Mouse (Mus musculus) kidney, adult 2 months (tissue): ENCODE measurements around the gene Slc45a3. TPM values are rescaled to one million over a fixed set of nuclear protein-coding genes. Genes with fewer than 3 reads are reported as not detected.

Experiments
- DNase-seq: peaks from one replicate; pipeline ENCODE4 v3.0.0; 2021
- H3K27ac ChIP-seq: fragments of 200-500 bp; 2 replicates; pipeline ENCODE4 v1.5.1; 2012; ENCODE audit warnings: low read depth, low read length, control low read depth, inconsistent platforms; ENCODE audit not compliant: insufficient read depth
- H3K27me3 ChIP-seq: fragments of 200-500 bp; replicated peaks from 2 replicates; pipeline ENCODE4 v1.6.1; 2012; ENCODE audit warnings: mild to moderate bottlenecking, moderate library complexity, low read length, inconsistent platforms; ENCODE audit not compliant: control insufficient read depth, insufficient read depth
- H3K36me3 ChIP-seq: fragments of 200-500 bp; 2 replicates; pipeline ENCODE4 v1.6.1; 2012; ENCODE audit warnings: mild to moderate bottlenecking, moderate library complexity, low read length, inconsistent platforms; ENCODE audit not compliant: control insufficient read depth, insufficient read depth
- H3K4me1 ChIP-seq: fragments of 200-500 bp; 2 replicates; pipeline ENCODE4 v1.6.1; 2011; ENCODE audit warnings: low read length; ENCODE audit not compliant: control insufficient read depth, insufficient read depth
- H3K4me3 ChIP-seq: fragments of 200-500 bp; 2 replicates; pipeline ENCODE4 v1.5.1; 2011; ENCODE audit warnings: mild to moderate bottlenecking, low read depth, low read length, control low read depth; ENCODE audit not compliant: insufficient read depth
- CTCF ChIP-seq: fragments of 200-500 bp; conservative IDR thresholded peaks from 2 replicates; pipeline ENCODE4 v1.5.1; 2011; ENCODE audit warnings: low read depth, mild to moderate bottlenecking, control low read depth, low read length, moderate library complexity, mixed read lengths; ENCODE audit not compliant: insufficient read depth, insufficient read length
- POLR2A ChIP-seq: fragments of 200-500 bp; IDR thresholded peaks from one replicate; pipeline ENCODE4 v1.6.1; 2011; ENCODE audit warnings: low read depth, low read length, control low read depth
- WGBS: fragments of 180-500 bp; shearing (Covaris S2); methylation state at CpG from one replicate; pipeline ENCODE4 v1.1.7; 2018; 5-methylcytosine and 5-hydroxymethylcytosine counted together
- polyA plus RNA-seq: library from polyadenylated mRNA; depleted of rRNA; stranded (reverse); fragments of >200 nt; gene quantifications from 2 replicates; pipeline ENCODE4 v1.2.3, GENCODE M21; 2012

Gene Slc45a3
- polyA plus RNA-seq, 1 experiment = 30.5 TPM

GRCm38 (mm10) chr1:132007282-132007815 lies 44.6 kb downstream of the Slc45a3 start, which contains the start of gene Elk4:
TSS of gene Elk4 (plus strand) at chr1:132007607.
- WGBS = under 1% methylated on average over 57 of the region's 61 CpGs

GRCm38 (mm10) chr1:132007828-132008827 lies 45.4 kb downstream of the Slc45a3 start:
- Histone ChIP-seq H3K4me3 (peak overlapping the region; percentile 76), H3K27me3 (no peaks in the 10 kb centered on the region), H3K4me1 (peaks cover 17% of the 10 kb centered on the region; the same call in 1 of the 2 replicates), H3K27ac (peak overlapping the region; percentile 99), H3K36me3 (no peaks in the 10 kb centered on the region)
- TF ChIP-seq CTCF = no peak
- DNase-seq = peak; percentile 91
- under 1% methylated on average over 72 of the region's 72 CpGs for WGBS

More at GRCm38 (mm10) chr1:132007282-132007815, 44.6 kb downstream of the Slc45a3 start, which contains the start of gene Elk4:
- Histone ChIP-seq H3K4me3 (peak within 1 kb of the TSS; percentile 76), H3K4me1 (peaks cover 17% of the 10 kb centered on the region; the same call in 1 of the 2 replicates), H3K27me3 (no peaks in the 10 kb centered on the region), H3K27ac (peak within 1 kb of the TSS; percentile 99), H3K36me3 (no peaks in the 10 kb centered on the region)
- TF ChIP-seq CTCF (no peak), POLR2A (peak; percentile 71)
- DNase-seq = peak; percentile 96

- WGBS = 22% methylated on average over 8 of the region's 8 CpGs
- peaks cover 17% of the 10 kb centered on the region; the same call in 1 of the 2 replicates for H3K4me1 ChIP-seq
Observed at GRCm38 (mm10) chr1:132008881-132009644, 46.3 kb downstream of the Slc45a3 start.

GRCm38 (mm10) chr1:132010632-132011501 lies 48.1 kb downstream of the Slc45a3 start:
- Histone ChIP-seq H3K27me3 (no peaks in the 10 kb centered on the region), H3K36me3 (no peaks in the 10 kb centered on the region; the same call in 1 of the 2 replicates), H3K27ac (peak overlapping the region; percentile 65; the same call in 1 of the 2 replicates), H3K4me1 (peaks cover 17% of the 10 kb centered on the region; the same call in 1 of the 2 replicates), H3K4me3 (no peak overlapping the region)
- DNase-seq = no peak
- TF ChIP-seq CTCF (no peak), POLR2A (no peak)
- WGBS = 59% methylated on average over 17 of the region's 17 CpGs

More at GRCm38 (mm10) chr1:132008881-132009644, 46.3 kb downstream of the Slc45a3 start:
- no peak for DNase-seq
- Histone ChIP-seq H3K4me3 (peak overlapping the region; percentile 76), H3K27me3 (no peaks in the 10 kb centered on the region), H3K27ac (no peak overlapping the region), H3K36me3 (no peaks in the 10 kb centered on the region)
- TF ChIP-seq POLR2A (no peak), CTCF (no peak)

GRCm38 (mm10) chr1:132011785-132012184 lies 49.0 kb downstream of the Slc45a3 start:
- Histone ChIP-seq H3K4me3 (no peak overlapping the region), H3K36me3 (peaks cover under 1% of the 10 kb centered on the region; the same call in 1 of the 2 replicates), H3K4me1 (peaks cover 13% of the 10 kb centered on the region; the same call in 1 of the 2 replicates), H3K27me3 (no peaks in the 10 kb centered on the region), H3K27ac (no peak overlapping the region)
- DNase-seq = no peak
- TF ChIP-seq CTCF = no peak
- TF ChIP-seq POLR2A = no peak
- WGBS = 50% methylated on average over 2 of the region's 2 CpGs

- Histone ChIP-seq H3K27me3 (no peaks in the 10 kb centered on the region), H3K4me3 (no peak overlapping the region), H3K27ac (no peak overlapping the region), H3K4me1 (peaks cover 13% of the 10 kb centered on the region; the same call in 1 of the 2 replicates), H3K36me3 (peaks cover 1% of the 10 kb centered on the region; the same call in 1 of the 2 replicates)
- TF ChIP-seq POLR2A = no peak
- TF ChIP-seq CTCF = no peak
- WGBS = 80% methylated on average over 8 of the region's 8 CpGs
- DNase-seq = no peak
Observed at GRCm38 (mm10) chr1:132012861-132013260, 50.1 kb downstream of the Slc45a3 start.
